Mouse (Mus musculus): Measurements from ENCODE around the gene Adh6b.
A peak's percentile ranks its signal among the peaks of the same experiment; 100 is the strongest.

The Adh6b gene

DNA sequence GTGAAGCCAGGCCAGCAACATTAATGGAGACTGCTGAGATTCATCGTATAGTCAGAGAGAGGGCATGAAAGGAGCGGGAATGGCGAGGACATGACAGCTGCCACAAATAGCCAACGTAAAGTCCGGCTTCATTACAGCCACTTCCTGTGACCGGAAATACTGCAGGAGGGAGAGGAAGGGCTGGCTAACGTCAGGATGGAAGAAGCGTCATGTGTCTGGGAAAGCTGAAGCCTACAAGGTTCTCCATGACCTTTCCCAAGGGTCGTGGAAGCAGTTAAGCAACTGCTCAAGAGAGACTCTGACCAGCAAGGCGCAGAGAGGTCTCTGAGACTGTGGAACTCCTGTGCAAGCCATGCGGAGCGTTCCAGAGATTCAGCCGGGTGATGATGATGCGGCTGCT lies at the start of gene Adh6b:
Gene Adh6b (plus strand): TSS at position 305 of the 400 bp plus-strand sequence.
- DNase-seq (ENCODE audit: low read depth, low spot score), result no peak

DNA sequence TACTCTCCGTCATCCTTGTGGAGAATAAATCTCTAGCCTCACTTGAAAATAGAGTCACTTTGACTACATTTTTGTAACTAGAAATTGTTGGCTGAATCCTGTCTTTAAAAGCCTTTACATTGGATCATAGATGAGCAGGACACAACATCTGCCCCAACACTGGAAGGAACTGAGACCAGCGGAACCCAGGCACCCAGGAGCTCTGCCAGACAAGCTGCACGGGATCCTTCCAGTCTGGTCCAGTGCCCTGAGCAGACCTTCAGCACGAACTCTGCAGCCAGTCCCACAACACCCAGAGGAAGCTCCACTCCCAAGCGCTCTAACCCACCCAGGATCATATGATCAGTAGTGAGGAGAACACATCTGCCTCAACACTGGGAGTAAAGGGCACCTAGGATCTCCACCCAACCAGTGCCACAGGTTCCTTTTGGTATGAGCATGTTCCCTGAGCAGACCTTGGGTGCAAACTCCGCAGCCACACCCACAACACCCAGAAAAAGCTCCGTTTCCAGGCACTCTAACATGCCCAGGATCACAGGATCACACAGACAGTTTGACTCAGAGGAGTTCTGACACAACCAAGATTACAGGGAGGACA lies 48.2 kb upstream of the Adh6b start:
- no peak for DNase-seq (ENCODE audit: low read depth, low spot score)

DNA sequence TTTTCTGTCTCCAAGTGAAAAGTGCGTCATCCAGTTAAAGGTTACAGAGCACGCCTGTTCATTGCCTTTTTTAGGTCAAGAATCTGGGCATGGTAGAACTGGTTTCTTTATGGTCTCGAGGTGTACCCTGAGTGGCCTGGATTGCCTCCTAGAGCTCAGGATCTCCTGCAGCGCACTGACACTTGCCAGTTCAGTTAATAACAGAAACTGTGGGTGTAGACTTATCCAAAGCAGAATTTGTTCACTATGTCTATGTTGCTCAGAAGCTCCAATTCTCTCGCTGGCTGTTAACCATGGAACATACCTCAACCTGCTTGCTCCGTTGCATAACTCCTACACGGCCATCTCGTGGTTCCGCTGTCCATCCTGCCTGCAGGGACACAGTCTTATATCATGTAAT lies 41.4 kb upstream of the Adh6b start:
- DNase-seq (ENCODE audit: low read depth, low spot score), result no peak

DNA sequence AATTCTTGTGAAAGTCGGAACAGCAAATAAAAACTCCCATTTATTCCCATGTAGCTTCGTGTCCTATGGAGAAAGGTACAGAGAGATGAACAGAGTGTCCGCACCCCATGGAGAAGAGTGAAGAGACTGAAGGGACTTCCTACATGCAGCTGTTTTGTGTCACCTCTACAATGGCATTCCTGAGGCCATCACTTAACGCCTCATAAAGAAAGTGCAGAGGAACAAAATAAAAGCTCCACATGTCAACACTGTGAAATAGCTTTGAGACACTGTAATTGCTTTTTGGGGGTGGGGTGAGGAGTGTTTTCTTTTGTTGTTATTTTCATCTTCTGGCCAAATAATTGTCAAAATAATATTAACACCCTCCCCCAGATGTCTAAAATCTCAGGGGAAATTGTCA lies 38.9 kb upstream of the Adh6b start:
- no peak for DNase-seq (ENCODE audit: low read depth, low spot score)

DNA sequence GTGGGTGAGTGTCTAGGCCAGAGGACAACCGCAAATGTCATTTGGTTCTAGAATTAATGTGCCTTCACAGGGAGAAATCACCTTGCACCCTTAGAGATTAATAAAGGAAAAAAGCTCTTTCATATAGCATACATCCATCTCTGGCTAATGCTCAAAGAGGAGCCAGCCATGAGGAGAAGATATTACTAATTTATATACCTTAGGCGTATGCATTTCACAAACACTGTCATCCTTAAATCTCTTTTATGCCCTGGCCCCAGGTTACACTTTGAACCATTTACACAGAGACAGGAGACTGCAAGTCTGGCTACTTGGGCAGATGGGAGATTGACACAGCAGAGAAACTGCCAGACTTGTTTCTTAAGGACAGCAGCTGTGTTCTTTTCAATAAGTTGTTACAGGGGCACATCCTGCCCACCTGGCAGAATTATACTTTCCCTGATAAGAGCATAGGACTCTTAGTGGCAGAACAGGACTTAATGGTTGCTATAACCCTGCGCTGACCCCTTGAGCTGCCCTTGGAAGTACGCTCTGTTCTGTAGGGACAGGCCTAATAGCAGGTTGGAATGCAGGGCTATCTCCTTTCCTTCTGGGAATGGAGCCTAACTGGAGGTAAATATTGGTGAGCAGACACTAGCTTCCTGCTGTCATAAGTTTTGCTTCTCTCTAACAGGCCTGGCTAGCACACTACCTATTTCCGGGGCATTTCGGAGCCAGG lies 37.6 kb upstream of the Adh6b start:
- no peak for DNase-seq (ENCODE audit: low read depth, low spot score)

DNA sequence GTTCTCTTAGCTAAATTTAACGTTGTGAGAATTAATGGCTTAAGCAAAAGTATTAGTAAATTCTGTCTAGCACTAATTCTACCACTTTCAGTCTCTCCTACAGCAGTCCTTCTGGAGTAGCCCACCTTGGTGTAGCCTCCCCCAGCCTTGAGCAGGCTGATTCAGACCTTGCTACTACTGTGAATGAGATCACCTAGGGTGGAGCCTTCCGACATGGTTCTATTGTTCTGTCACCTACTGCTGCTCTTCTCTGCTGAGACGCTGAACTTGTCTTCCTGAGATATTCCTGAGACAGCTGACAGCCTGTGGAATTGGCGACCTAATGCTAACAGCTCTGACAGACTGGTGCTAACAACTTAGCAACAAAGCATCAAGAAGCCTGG lies 37.1 kb upstream of the Adh6b start:
- DNase-seq (ENCODE audit: low read depth, low spot score), result no peak

DNA sequence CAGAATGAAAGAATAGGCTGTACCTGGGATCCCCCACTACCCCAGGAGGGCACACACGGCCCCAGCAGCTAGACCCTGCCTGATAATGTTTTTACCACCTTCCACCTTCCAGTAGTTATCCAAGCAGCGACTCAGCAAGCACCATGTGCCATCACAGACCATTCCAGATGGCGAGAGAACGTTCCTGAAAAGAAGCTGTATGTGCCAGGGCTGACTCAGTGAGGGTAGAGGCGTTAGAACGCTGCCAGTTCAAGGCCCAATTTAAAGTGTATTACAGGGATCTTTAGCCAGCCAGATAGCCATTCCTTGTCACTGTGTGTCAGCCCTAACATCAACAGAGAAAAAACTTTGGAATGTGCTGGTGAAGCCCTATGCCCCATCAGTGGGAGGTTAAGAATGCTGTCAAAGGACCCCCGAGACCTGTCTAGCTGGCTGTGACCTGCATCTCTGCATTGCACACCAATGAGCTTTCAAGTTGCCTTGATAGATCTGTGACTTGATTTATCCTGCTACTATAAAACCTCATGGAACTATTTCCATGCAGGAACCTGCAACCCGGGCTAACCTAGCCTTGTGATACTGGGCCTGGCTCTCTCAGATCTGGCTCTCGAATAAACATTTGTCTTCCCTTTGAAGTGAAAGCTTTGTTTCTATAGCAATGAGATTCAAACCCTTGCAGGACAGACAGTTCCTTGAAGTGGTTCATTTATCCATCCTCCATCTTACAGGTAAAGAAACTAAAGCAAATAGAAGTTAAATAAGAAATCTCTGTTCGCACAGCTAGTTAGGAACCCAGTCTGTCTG lies 35.9 kb upstream of the Adh6b start:
- DNase-seq (ENCODE audit: low read depth, low spot score), result no peak

DNA sequence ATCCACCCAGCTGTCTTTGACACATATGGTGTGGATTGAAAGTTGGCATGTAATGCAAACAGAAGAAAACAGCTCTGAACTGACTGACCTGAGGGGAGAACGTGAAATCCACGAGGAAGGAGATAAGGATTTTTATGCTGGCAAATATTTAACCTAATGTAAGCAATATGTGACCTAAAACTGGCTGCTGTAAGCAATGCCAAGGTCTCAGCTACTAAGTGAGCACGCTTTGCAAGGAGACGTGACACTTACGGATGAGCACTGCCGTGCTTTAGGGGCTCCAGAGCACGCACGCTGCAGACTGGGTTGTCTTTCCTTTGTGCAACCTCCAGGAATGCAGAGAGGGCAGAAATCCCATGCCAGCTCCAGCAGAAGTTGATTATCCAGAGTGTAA lies 35.3 kb upstream of the Adh6b start:
- DNase-seq (ENCODE audit: low read depth, low spot score), result no peak

DNA sequence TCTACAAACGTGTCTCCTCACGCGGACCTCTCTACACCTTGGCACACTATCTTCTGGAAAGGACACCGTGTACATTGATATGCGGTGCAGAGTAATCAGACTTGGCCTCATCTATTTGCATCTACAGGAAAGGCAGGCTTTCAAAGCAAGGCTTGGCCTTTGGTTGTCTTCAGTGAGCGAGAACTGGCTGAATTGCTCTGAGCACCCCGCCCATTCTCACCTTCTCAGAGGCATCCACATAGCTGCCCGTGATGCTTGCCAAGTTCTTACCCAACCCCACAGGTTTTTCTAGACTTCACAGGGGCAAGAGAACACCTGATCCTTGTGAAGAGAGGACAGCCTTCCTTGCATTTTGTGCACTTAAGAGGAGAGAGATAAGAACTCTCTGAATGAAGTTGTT lies 31.7 kb upstream of the Adh6b start:
- peak; percentile 9 for DNase-seq (ENCODE audit: low read depth, low spot score)

DNA sequence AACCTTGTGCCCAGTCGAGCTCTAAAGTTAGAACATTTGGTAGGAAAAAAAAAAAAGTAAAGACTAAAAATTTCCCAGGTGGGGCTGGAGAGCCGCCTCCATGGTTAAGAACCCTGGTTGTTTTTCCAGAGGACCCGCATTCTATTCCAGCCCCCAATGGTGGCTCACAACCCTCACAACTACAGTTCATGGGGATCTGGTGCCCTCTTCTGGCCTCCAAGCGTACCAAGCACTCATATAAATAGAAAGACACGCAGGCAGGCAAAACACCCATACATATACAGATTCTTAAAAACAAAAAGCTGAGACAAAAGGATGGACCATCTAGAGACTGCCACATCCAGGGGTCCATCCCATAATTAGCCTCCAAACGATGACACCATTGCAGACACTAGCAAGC lies 30.6 kb upstream of the Adh6b start:
- DNase-seq (ENCODE audit: low read depth, low spot score), result peak; percentile 20

DNA sequence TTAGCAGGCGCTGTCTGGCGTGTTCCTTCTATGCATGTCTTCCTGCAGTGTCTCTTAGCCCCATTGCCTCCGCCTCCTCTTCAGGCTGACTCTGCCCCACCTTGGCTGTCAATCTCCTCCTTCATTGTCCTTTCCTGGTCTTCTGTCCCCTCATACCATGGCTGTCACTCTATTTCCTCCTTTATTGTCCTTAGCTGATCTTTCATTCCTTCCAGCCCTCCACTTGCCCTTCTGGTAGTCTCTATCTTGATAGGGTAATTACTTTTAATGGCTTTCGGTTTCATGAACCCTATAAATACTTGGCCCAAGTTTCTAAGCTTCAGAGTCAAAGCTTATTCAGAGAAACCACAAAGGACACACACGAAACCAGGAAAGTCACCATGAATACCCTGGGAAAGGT lies 28.6 kb upstream of the Adh6b start, which contains the start of gene Adh6a:
Gene Adh6a (plus strand): TSS at position 322 of the 400 bp plus-strand sequence.
- DNase-seq (ENCODE audit: low read depth, low spot score), result no peak

DNA sequence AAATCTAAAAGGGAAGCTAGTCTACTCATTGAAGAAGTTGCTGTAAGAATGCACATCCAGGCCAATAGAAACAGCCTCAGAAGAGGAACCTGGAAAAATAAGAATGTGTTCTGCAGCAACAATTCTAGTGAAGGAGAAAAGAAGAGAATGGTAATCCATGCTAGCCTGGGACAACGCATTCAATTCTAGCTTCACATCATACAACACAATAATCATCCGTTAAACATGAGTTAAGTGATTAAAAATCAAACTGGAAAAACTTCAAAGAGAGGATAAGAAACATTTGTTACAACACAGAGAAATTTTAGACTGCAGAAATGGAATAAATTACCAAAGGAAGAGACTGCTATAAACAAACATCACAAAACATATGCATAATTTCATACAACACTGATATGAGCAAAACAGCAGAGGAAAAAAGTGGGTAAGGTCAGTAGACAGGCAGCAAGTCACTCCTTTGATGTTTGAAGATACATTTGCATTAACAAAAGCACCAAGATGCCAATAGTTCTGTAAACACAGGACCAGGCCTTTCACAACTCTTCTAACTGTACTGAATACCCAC lies 24.6 kb upstream of the Adh6b start:
- DNase-seq (ENCODE audit: low read depth, low spot score), result no peak

DNA sequence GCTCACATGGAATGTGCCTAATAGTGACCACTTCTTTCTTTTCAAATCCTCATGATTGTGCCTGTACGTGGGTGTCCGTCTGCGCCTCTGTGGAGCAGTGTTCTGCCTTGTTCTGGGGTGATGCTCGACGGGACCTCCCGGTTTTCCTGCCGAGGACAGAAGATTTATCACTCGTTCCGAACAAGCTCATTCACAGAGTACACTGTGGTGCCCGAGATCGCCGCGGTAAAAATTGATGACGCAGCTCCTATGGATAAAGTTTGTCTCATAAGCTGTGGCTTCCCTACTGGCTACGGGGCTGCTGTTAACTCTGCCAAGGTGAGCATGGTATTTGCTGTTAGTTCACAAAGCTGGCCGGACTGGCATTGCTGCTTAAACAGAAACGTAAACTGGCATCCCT lies 16.6 kb upstream of the Adh6b start:
- DNase-seq (ENCODE audit: low read depth, low spot score), result no peak

DNA sequence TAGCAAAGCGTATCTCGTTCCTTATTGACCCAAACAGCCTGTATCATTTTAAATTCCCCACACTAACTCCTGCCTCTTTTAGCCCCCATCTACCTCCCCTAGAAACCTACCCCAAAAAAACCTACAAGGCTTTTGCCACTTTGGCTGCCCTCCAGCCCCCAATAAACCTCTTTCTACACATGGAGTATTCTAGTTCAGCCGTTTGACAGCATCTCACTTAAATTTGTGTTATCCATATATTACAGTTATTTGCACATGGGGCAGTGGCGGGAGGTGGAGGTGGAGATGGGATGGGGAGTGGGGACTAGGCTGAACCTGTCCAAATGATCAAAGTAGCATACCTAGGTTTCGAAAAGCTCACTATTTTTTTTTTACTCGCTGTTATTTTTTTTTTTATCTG lies 16.1 kb upstream of the Adh6b start:
- DNase-seq (ENCODE audit: low read depth, low spot score), result no peak

DNA sequence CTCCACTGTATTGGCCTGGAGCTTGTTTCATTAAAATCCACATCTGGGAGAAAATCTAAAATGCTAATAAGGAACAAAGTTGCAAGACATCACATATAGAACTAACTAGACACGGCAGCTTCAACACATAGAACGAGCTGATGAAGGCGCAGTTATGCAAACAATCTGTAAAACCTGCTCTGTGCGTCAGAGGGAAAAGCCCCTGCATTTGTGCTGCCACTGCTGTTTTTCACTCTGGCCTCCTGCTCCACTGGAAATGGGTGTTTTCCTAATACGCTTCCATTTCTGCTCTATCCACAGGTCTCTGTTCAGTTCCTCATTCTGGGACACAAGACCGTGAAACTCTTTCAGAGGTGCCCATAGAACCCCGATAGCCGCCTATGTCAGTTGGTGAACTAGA lies 7.7 kb upstream of the Adh6b start:
- DNase-seq (ENCODE audit: low read depth, low spot score), result no peak

DNA sequence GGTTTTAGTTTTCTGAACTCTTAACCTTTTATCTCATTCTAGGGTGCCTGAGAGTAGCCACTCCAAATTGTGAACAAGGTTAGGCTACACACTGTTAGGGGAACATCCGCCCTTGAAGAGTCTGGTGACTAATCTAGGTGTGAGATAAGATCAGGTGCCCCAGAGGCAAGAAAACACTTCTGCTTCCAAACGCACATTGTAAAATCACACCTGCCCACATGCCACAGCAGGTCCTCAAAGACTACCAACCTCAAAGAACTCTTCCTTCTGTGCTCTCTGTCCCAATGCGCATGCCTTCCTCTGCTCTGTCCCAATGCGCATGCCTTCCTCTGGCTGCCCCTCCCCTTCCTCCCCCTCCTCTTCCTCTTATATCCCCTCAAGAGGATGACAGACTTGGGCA lies 7.3 kb upstream of the Adh6b start:
- no peak for DNase-seq (ENCODE audit: low read depth, low spot score)

DNA sequence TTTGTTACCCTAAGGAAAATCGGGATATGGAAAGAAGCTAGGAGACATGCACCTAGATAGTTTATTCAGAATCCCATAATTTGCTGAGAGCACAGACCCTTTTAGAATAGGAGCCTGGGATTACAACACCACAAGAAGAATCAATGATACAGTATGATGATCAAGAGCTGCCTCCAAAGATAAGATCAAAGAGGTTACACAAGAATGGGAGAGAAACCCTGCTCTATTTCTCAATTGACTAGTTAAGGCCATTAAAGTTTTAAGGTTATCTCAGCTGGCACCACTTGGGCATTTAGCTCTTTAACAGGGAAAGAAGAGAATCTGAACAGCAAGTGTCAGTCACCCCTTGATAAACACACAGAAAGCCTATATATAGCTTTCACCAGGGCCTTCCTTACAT lies 6.0 kb upstream of the Adh6b start:
- DNase-seq (ENCODE audit: low read depth, low spot score), result no peak

DNA sequence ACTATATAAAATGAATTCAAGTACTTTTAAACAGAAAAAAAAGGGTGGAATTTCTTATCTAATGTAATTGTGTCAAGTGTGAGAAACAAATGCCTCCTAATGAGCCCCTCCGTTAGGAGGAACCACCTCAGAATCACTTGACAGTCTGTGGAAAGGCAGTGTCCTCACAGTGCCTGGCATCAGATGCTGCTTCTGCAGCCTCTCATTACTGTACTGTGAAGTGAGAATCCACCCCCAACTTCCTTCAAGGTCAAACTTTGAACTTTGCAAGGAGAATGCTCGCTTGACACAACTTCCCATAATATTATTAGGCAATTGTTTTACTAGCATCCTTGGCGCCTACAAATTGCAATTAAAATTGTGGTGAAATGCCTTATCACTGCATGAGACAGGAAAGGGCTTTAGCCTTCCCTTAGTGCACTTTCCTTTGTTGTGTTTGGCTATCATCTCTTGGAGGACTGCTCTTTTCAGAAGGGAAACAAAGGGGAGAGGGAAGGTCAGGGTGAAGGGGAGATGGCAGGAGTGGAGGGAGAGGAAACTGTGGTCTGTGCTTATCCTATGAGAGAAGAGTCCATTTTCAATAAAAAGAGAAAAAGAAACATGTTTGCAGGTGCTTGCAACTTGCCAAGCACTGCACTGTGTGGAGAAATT lies 5.3 kb upstream of the Adh6b start:
- no peak for DNase-seq (ENCODE audit: low read depth, low spot score)

DNA sequence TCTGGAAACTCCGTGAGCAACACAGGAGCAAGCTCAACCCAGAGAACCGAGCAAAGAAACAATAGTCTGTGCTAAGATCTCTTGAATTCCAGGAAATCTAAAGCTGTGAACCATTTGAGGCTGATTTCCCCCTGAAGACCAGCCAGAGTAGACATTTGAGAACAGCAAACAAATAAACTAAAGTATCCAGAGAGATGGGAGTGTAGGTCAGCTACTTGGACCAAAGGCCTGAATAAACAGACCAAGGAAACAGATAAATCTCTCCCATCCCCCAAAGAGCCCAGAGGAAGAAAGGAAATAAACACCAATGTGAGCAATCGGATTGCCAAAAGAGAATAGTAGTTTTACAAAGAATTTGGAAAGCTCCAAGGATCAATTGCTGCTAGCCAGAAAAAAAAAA lies 5.5 kb downstream of the Adh6b start:
- DNase-seq (ENCODE audit: low read depth, low spot score), result no peak

DNA sequence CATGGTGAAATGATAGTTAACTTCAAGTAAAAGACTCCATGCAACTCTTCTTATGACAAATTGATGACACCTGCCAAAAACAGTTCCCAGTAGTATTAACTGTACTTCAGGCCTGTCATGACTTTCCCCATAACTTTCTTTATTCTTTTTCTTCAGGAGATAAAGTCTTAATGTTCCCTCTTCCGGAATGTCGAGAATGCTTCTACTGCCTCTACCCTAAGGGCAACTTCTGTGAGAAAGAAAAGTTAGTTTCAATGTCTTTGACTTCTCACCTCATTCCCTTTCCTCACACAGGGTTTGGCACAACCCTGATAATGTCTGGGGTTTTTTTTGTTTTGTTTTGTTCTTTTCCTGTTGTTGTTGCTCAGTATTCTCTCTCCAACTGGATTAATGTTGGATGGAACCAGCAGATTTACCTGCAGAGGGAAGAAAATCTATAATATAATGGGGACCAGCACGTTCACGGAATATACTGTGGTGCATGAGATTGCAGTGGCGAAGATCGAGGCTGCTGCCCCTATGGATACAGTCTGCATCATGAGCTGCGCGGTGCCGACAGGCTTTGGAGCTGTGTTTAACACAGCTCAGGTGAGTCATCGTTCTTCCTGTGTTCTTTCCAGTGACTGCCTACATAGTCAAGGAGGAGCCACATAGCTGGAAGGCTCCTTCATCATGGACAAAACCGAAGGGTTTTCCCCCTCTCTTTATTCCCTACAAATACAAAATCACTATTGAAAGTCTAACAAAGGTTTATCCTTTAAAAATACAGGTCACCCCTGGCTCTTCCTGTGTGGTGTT lies 10.6 kb downstream of the Adh6b start:
- no peak for DNase-seq (ENCODE audit: low read depth, low spot score)

DNA sequence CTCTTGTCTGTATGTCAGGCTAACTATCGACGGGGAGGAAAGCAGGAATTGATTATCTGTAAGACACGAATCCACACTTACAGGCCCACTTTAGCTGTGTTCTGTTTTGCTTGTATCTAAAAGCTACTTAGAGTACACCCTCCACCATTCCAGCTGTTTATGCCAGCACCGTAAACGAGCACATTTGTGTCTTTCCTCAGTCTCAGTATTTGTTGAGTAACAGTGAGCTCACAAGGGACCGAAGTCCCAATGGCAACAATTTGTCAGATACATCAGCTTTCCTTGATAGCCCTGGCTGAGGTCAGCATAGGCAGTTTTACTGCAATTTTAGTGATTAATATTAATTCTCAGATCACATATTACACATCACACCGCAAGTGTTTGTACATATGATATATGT lies 17.3 kb downstream of the Adh6b start:
- no peak for DNase-seq (ENCODE audit: low read depth, low spot score)

All from ZHBTc4 (cell line).